Mouse (Mus musculus) neural tube, embryonic 11.5 days (tissue): Measurements from ENCODE around the gene Bnipl. TPM values are rescaled to one million over a fixed set of nuclear protein-coding genes. Genes with fewer than 3 reads are reported as not detected.

ENCODE experiments used
- ATAC-seq: fragments of 200-750 bp; cut with Nextera tagmentation; 2 replicates; pipeline ENCODE4 v1.8.0; 2017; ENCODE audit warnings: moderate number of reproducible peaks, mild to moderate bottlenecking, moderate TSS enrichment, moderate library complexity; ENCODE audit not compliant: insufficient read depth, low FRiP score, low TSS enrichment
- DNase-seq: peaks from one replicate; pipeline ENCODE4 v3.0.0-alpha.2; 2015; ENCODE audit warnings: low spot score
- H3K27ac ChIP-seq: fragments of 300-500 bp; sonication (generic); 2 replicates; pipeline ENCODE4 v1.5.1; 2014; ENCODE audit warnings: low read depth, mild to moderate bottlenecking, low read length
- H3K27me3 ChIP-seq: fragments of 300-500 bp; sonication (generic); 2 replicates; pipeline ENCODE4 v1.6.1; 2014; ENCODE audit warnings: mild to moderate bottlenecking, low read length, mixed read lengths; ENCODE audit not compliant: control insufficient read depth, insufficient read depth
- H3K36me3 ChIP-seq: fragments of 300-500 bp; sonication (generic); 2 replicates; pipeline ENCODE4 v1.6.1; 2014; ENCODE audit warnings: mild to moderate bottlenecking, low read length, moderate library complexity, mixed read lengths; ENCODE audit not compliant: control insufficient read depth, insufficient read depth
- H3K4me1 ChIP-seq: fragments of 300-500 bp; sonication (generic); 2 replicates; pipeline ENCODE4 v1.6.1; 2014; ENCODE audit warnings: low read length, mixed read lengths; ENCODE audit not compliant: control insufficient read depth, insufficient read depth
- H3K4me2 ChIP-seq: fragments of 300-500 bp; sonication (generic); 2 replicates; pipeline ENCODE4 v1.6.1; 2014; ENCODE audit warnings: low read depth, mild to moderate bottlenecking, moderate library complexity
- H3K4me3 ChIP-seq: fragments of 300-500 bp; sonication (generic); 2 replicates; pipeline ENCODE4 v1.5.1; 2014; ENCODE audit warnings: low read depth, low read length
- H3K9ac ChIP-seq: fragments of 300-500 bp; sonication (generic); 2 replicates; pipeline ENCODE4 v1.6.1; 2014; ENCODE audit warnings: mild to moderate bottlenecking, low read length
- H3K9me3 ChIP-seq: fragments of 300-500 bp; sonication (generic); 2 replicates; pipeline ENCODE4 v1.6.1; 2016; ENCODE audit warnings: low read length; ENCODE audit not compliant: control insufficient read depth
- WGBS: fragments of 180-500 bp; shearing (Covaris S2); extraction: QIAGEN DNeasy Blood & Tissue Kit; methylation state at CpG from one replicate; pipeline ENCODE4 v1.1.7; 2014; 5-methylcytosine and 5-hydroxymethylcytosine counted together
- polyA plus RNA-seq: library from polyadenylated mRNA; unstranded; fragments of >200 nt; fragmentation: Nextera tagmentation; extraction: Ambion mirVana; gene quantifications from 2 replicates; pipeline ENCODE4 v1.2.1, GENCODE M21; 2014

Bnipl gene
- polyA plus RNA-seq, 1 experiment from 2014 or later, result 0.31 TPM

- H3K27me3 ChIP-seq, result no peaks in the 10 kb centered on the region
- H3K4me1 ChIP-seq, result no peaks in the 10 kb centered on the region
- no peak overlapping the region for H3K4me2 ChIP-seq
- no peaks in the 10 kb centered on the region for H3K9me3 ChIP-seq
- 80% methylated on average over 5 of the region's 5 CpGs for WGBS
- H3K4me3 ChIP-seq, result no peak overlapping the region
- H3K9ac ChIP-seq, result no peak overlapping the region
- DNase-seq (no peak), ATAC-seq (no peak)
- no peak overlapping the region for H3K27ac ChIP-seq
- H3K36me3 ChIP-seq, result peaks cover 3% of the 10 kb centered on the region; the same call in 1 of the 2 replicates
Measured at GRCm38 (mm10) chr3:95250361-95250760, 632 bp downstream of the Bnipl start.

- Histone ChIP-seq H3K36me3 (no peaks in the 10 kb centered on the region), H3K4me1 (no peaks in the 10 kb centered on the region), H3K4me3 (no peak overlapping the region), H3K27me3 (no peaks in the 10 kb centered on the region), H3K4me2 (no peak overlapping the region), H3K9ac (no peak overlapping the region), H3K9me3 (no peaks in the 10 kb centered on the region), H3K27ac (no peak overlapping the region)
- ATAC-seq (no peak), DNase-seq (no peak)
- WGBS, result 67% methylated on average over 1 of the region's 1 CpGs
Measured at GRCm38 (mm10) chr3:95247660-95248336, 3.2 kb downstream of the Bnipl start.

GRCm38 (mm10) chr3:95246465-95247231 is 4.3 kb downstream of the Bnipl start:
- ATAC-seq (no peak), DNase-seq (no peak)
- no peaks in the 10 kb centered on the region for H3K9me3 ChIP-seq
- no peaks in the 10 kb centered on the region for H3K27me3 ChIP-seq
- H3K4me3 ChIP-seq, result no peak overlapping the region
- H3K27ac ChIP-seq, result no peak overlapping the region
- H3K9ac ChIP-seq, result no peak overlapping the region
- H3K36me3 ChIP-seq, result no peaks in the 10 kb centered on the region
- H3K4me1 ChIP-seq, result no peaks in the 10 kb centered on the region
- 89% methylated on average over 5 of the region's 5 CpGs for WGBS
- no peak overlapping the region for H3K4me2 ChIP-seq

- no peak overlapping the region for H3K27ac ChIP-seq
- H3K9ac ChIP-seq, result no peak overlapping the region
- ATAC-seq (no peak), DNase-seq (no peak)
- WGBS, result 86% methylated on average over 2 of the region's 2 CpGs
- no peaks in the 10 kb centered on the region for H3K36me3 ChIP-seq
- H3K4me1 ChIP-seq, result no peaks in the 10 kb centered on the region
- no peak overlapping the region for H3K4me2 ChIP-seq
- no peak overlapping the region for H3K4me3 ChIP-seq
- no peaks in the 10 kb centered on the region for H3K9me3 ChIP-seq
- no peaks in the 10 kb centered on the region for H3K27me3 ChIP-seq
Measured at GRCm38 (mm10) chr3:95243086-95243485, 7.9 kb downstream of the Bnipl start.

DNA sequence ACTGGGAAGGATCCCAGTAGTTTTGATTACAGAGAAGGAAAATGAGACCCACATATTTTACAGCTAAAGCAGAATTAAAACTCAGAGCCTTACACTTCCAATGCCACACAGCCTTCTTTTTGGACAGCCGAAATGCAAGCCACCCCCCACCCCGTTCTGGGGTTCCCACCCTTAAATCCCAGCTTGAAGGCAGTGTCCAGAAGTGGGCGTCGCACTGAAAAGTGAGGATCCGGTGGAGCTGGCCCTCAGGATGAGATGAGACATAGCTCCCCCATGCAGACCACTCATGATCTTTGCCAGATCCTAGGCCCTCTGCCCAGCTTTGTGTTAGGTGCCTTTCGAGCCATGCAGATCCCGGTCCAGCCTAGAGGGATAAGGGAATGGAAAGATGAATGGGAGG is 9.5 kb downstream of the Bnipl start, which contains the start of gene Gm128:
Gm128 (minus strand) TSS at position 101 of the 400 bp plus-strand sequence.
- H3K4me1 ChIP-seq, result no peaks in the 10 kb centered on the region
- no peak within 1 kb of the TSS for H3K4me3 ChIP-seq

DNA sequence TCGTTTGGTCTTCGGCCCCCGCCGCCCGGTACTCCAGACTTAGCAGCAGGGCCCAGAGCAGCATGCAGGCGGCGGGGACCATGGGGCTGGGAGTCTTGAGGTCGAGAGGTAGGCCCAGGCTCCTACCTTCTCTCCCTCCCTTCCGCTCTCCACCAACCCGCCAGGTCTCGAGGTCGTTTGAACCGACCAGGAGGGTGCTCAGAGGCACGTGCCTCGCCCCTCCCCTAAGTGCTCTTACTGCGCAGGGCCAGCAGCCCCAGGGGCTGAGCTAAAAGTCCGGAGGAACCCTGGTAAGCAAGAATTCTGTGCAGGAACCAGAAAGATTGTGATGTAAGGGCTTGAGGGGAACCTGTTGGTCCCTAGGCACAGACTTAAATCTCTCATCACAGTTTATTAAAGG is 10.1 kb downstream of the Bnipl start:
- DNase-seq, result no peak
- H3K4me2 ChIP-seq, result no peak overlapping the region
- no peaks in the 10 kb centered on the region for H3K36me3 ChIP-seq
- WGBS, result 36% methylated on average over 17 of the region's 17 CpGs
- H3K4me3 ChIP-seq, result no peak overlapping the region
- no peak overlapping the region for H3K27ac ChIP-seq
- H3K27me3 ChIP-seq, result no peaks in the 10 kb centered on the region
- H3K9me3 ChIP-seq, result no peaks in the 10 kb centered on the region
- H3K4me1 ChIP-seq, result no peaks in the 10 kb centered on the region
- no peak overlapping the region for H3K9ac ChIP-seq
- ATAC-seq, result no peak

More for the DNA sequence above, 9.5 kb downstream of the Bnipl start, which contains the start of gene Gm128:
- Histone ChIP-seq H3K27ac (no peak within 1 kb of the TSS), H3K9ac (no peak within 1 kb of the TSS), H3K36me3 (no peaks in the 10 kb centered on the region), H3K9me3 (no peaks in the 10 kb centered on the region), H3K4me2 (no peak within 1 kb of the TSS), H3K27me3 (no peaks in the 10 kb centered on the region)
- ATAC-seq (no peak), DNase-seq (no peak)
- WGBS, result 83% methylated on average over 7 of the region's 7 CpGs

- ATAC-seq (no peak), DNase-seq (no peak)
- no peak overlapping the region for H3K27ac ChIP-seq
- 88% methylated on average over 12 of the region's 12 CpGs for WGBS
- no peaks in the 10 kb centered on the region for H3K4me1 ChIP-seq
- no peak overlapping the region for H3K4me3 ChIP-seq
- H3K27me3 ChIP-seq, result no peaks in the 10 kb centered on the region
- H3K4me2 ChIP-seq, result no peak overlapping the region
- peaks cover 3% of the 10 kb centered on the region; the same call in 1 of the 2 replicates for H3K36me3 ChIP-seq
- no peak overlapping the region for H3K9ac ChIP-seq
- H3K9me3 ChIP-seq, result no peaks in the 10 kb centered on the region
Measured at GRCm38 (mm10) chr3:95239971-95240370, 11.0 kb downstream of the Bnipl start.

DNA sequence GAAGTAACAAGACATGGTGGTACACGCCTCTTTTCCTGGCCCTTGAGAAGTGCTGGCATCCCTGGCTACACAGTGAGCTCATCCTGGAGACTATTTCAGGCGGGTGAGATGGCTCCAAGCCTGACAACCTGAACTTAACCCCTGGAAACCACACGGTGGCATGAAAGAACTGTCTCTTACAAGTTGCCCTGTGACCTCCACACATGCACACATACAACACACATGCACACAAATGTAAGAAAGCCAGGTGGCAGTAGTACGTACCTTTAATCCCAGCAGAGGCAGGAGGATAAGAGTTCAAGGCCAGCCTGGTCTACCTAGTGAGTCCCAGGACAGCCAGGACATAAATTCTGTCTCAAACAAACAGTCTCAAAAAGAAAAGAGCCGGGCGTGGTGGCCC is 12.0 kb downstream of the Bnipl start:
- Histone ChIP-seq H3K27ac (no peak overlapping the region), H3K4me1 (no peaks in the 10 kb centered on the region), H3K9ac (no peak overlapping the region), H3K36me3 (peaks cover 7% of the 10 kb centered on the region), H3K27me3 (no peaks in the 10 kb centered on the region), H3K9me3 (no peaks in the 10 kb centered on the region), H3K4me3 (no peak overlapping the region), H3K4me2 (no peak overlapping the region)
- 90% methylated on average over 6 of the region's 6 CpGs for WGBS
- no peak for ATAC-seq
- DNase-seq, result no peak
